Mouse (Mus musculus): ENCODE data around the gene Emilin2.

DNA sequence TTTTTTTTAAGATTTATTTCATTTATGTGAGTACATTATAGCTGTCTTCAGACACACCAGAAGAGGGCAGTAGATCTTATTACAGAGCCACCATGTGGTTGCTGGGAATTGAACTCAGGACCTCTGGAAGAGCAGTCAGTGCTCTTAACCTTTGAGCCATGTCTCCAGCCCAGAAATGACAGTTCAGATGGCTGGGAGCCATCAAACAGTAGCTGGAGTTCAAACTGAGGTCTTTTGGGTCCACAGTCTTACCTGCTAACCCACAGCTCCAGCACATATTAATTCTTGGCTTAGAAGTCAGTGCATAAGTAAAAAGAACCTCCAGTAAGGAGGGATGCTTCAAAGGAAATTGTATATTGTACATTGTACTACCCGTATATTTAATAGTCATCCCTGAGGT lies 102.9 kb downstream of the Emilin2 start:
- TF ChIP-seq POLR2A (IDR thresholded peaks at IDR 0.05; ENCODE audit: control insufficient read depth, low read depth, low read length) = no peak
- TF ChIP-seq CTCF (IDR thresholded peaks at IDR 0.05; ENCODE audit: control insufficient read depth, insufficient read depth, insufficient replicate concordance, low read depth, low read length) = no peak

Measured in testis, adult 2 months (tissue).